Mouse (Mus musculus) retina, adult 2 months (tissue): Measurements from ENCODE around the gene Btg1-ps1.
"Not testable (repeated sequence)": the region's sequence is repeated elsewhere in the genome, so short reads cannot be mapped to it uniquely, and the experiment has no call there.

Experiments used
- DNase-seq: peaks from one replicate; pipeline ENCODE4 v3.0.0-alpha.2; 2012; ENCODE audit warnings: low read depth, low spot score

The Btg1-ps1 gene

GRCm38 (mm10) chrX:38018597-38018996 is at the start of gene Btg1-ps1:
Btg1-ps1 (minus strand) TSS chrX:38018815.
- not testable (repeated sequence) for DNase-seq

GRCm38 (mm10) chrX:38066175-38066574 is 47.6 kb upstream of the Btg1-ps1 start, which contains the start of gene Rhox10:
Rhox10 (plus strand) TSS chrX:38066475.
- DNase-seq: no peak

GRCm38 (mm10) chrX:38061544-38061943 is 42.9 kb upstream of the Btg1-ps1 start:
- DNase-seq: peak; percentile 11

GRCm38 (mm10) chrX:38043014-38043413 is 24.4 kb upstream of the Btg1-ps1 start, which contains the start of gene Btg1-ps2:
Btg1-ps2 (minus strand) TSS chrX:38043114.
- DNase-seq: not testable (repeated sequence)

GRCm38 (mm10) chrX:38039666-38040065 is 21.1 kb upstream of the Btg1-ps1 start:
- no peak for DNase-seq

GRCm38 (mm10) chrX:38033841-38034240 is 15.2 kb upstream of the Btg1-ps1 start:
- DNase-seq: peak; percentile 55

GRCm38 (mm10) chrX:38008756-38009155 is 9.9 kb downstream of the Btg1-ps1 start:
- no peak for DNase-seq
